Mouse (Mus musculus) intestine, postnatal 0 days (tissue): ENCODE measurements around the gene Syngap1. TPM values are rescaled to one million over a fixed set of nuclear protein-coding genes. Genes with fewer than 3 reads are reported as not detected.
"Not testable (repeated sequence)": the region's sequence is repeated elsewhere in the genome, so short reads cannot be mapped to it uniquely, and the experiment has no call there.

Experiments used
- ATAC-seq: fragments of 200-750 bp; cut with Nextera tagmentation; 2 replicates; pipeline ENCODE4 v1.8.0; 2017; ENCODE audit warnings: mild to moderate bottlenecking, moderate TSS enrichment, moderate library complexity
- H3K27ac ChIP-seq: fragments of 300-500 bp; sonication (generic); 2 replicates; pipeline ENCODE4 v1.5.1; 2014; ENCODE audit warnings: mild to moderate bottlenecking, low read depth, low read length, moderate library complexity
- H3K27me3 ChIP-seq: fragments of 300-500 bp; sonication (generic); replicated peaks from 2 replicates; pipeline ENCODE4 v1.6.1; 2014; ENCODE audit warnings: low read length, mixed read lengths; ENCODE audit not compliant: control insufficient read depth, insufficient read depth
- H3K36me3 ChIP-seq: fragments of 300-500 bp; sonication (generic); 2 replicates; pipeline ENCODE4 v1.6.1; 2014; ENCODE audit warnings: mild to moderate bottlenecking, moderate library complexity; ENCODE audit not compliant: control insufficient read depth, insufficient read depth
- H3K4me1 ChIP-seq: fragments of 300-500 bp; sonication (generic); replicated peaks from 2 replicates; pipeline ENCODE4 v1.6.1; 2014; ENCODE audit warnings: antibody characterized with exemption, low read length, mixed read lengths; ENCODE audit not compliant: control insufficient read depth, insufficient read depth
- H3K4me2 ChIP-seq: fragments of 300-500 bp; sonication (generic); replicated peaks from 2 replicates; pipeline ENCODE4 v1.6.1; 2014; ENCODE audit warnings: low read depth, mild to moderate bottlenecking, moderate library complexity
- H3K4me3 ChIP-seq: fragments of 300-500 bp; sonication (generic); 2 replicates; pipeline ENCODE4 v1.5.1; 2014; ENCODE audit warnings: low read depth, low read length
- H3K9ac ChIP-seq: fragments of 300-500 bp; sonication (generic); 2 replicates; pipeline ENCODE4 v1.6.1; 2014; ENCODE audit warnings: mild to moderate bottlenecking, low read depth, low read length
- H3K9me3 ChIP-seq: fragments of 300-500 bp; sonication (generic); 2 replicates; pipeline ENCODE4 v1.6.1; 2016; ENCODE audit warnings: mixed run types; ENCODE audit not compliant: control insufficient read depth
- CTCF ChIP-seq: sonication (generic); IDR thresholded peaks from 2 replicates; pipeline ENCODE4 v1.5.1; 2016; ENCODE audit warnings: low read depth, mild to moderate bottlenecking, control low read depth, antibody characterized with exemption, moderate library complexity
- WGBS: fragments of 180-500 bp; shearing (Covaris S2); extraction: QIAGEN DNeasy Blood & Tissue Kit; methylation state at CpG from one replicate; pipeline ENCODE4 v1.1.7; 2014; 5-methylcytosine and 5-hydroxymethylcytosine counted together
- polyA plus RNA-seq: library from polyadenylated mRNA; unstranded; fragments of >200 nt; fragmentation: Nextera tagmentation; extraction: Ambion mirVana; gene quantifications from 2 replicates; pipeline ENCODE4 v1.2.1, GENCODE M21; 2015

Syngap1 gene
- polyA plus RNA-seq, 1 experiment from 2014 or later: 0.35 TPM

- no peaks in the 10 kb centered on the region for H3K4me1 ChIP-seq
- WGBS: 57% methylated on average over 5 of the region's 5 CpGs
- H3K4me2 ChIP-seq: no peak overlapping the region
- no peak overlapping the region for H3K27ac ChIP-seq
- no peaks in the 10 kb centered on the region for H3K27me3 ChIP-seq
- H3K9me3 ChIP-seq: no peaks in the 10 kb centered on the region
- no peak overlapping the region for H3K9ac ChIP-seq
- H3K36me3 ChIP-seq: no peaks in the 10 kb centered on the region
- H3K4me3 ChIP-seq: no peak overlapping the region
- no peak for ATAC-seq
- TF ChIP-seq CTCF: peak; percentile 30
Observed at GRCm38 (mm10) chr17:26904320-26904719, 36.7 kb upstream of the Syngap1 start.

- WGBS: 90% methylated on average over 14 of the region's 15 CpGs
- not testable (repeated sequence) for H3K4me2 ChIP-seq, H3K4me1 ChIP-seq, H3K9ac ChIP-seq, H3K4me3 ChIP-seq, H3K36me3 ChIP-seq, H3K9me3 ChIP-seq, H3K27me3 ChIP-seq, ATAC-seq, H3K27ac ChIP-seq
Observed at GRCm38 (mm10) chr17:26907506-26907905, 33.5 kb upstream of the Syngap1 start.

GRCm38 (mm10) chr17:26915248-26915647 lies 25.8 kb upstream of the Syngap1 start:
- Histone ChIP-seq H3K9me3 (no peaks in the 10 kb centered on the region), H3K27me3 (no peaks in the 10 kb centered on the region), H3K27ac (no peak overlapping the region), H3K4me1 (no peaks in the 10 kb centered on the region), H3K4me3 (no peak overlapping the region), H3K4me2 (no peak overlapping the region), H3K36me3 (no peaks in the 10 kb centered on the region), H3K9ac (no peak overlapping the region)
- WGBS: 33% methylated on average over 1 of the region's 1 CpGs
- TF ChIP-seq CTCF: no peak
- ATAC-seq: no peak

- H3K9me3 ChIP-seq: no peaks in the 10 kb centered on the region
- under 1% methylated on average over 67 of the region's 72 CpGs for WGBS
- no peaks in the 10 kb centered on the region for H3K4me1 ChIP-seq
- no peaks in the 10 kb centered on the region for H3K27me3 ChIP-seq
- peak within 1 kb of the TSS; percentile 71 for H3K4me3 ChIP-seq
- peak; percentile 100 for TF ChIP-seq CTCF
- H3K36me3 ChIP-seq: no peaks in the 10 kb centered on the region
- ATAC-seq: peak; percentile 97
- H3K9ac ChIP-seq: peak within 1 kb of the TSS; percentile 55
- peak within 1 kb of the TSS; percentile 79 for H3K4me2 ChIP-seq
- H3K27ac ChIP-seq: no peak within 1 kb of the TSS
Observed at GRCm38 (mm10) chr17:26916711-26917482, 24.2 kb upstream of the Syngap1 start, which contains the start of gene Kifc5b. Gene Kifc5b (plus strand): TSS chr17:26917091.

GRCm38 (mm10) chr17:26917560-26917959 lies 23.5 kb upstream of the Syngap1 start:
- not testable (repeated sequence) for H3K9me3 ChIP-seq, H3K27me3 ChIP-seq, ATAC-seq, H3K4me1 ChIP-seq, H3K36me3 ChIP-seq, H3K27ac ChIP-seq
- Histone ChIP-seq H3K9ac (peak overlapping the region; percentile 55), H3K4me2 (peak overlapping the region; percentile 79), H3K4me3 (peak overlapping the region; percentile 71)
- under 1% methylated on average over 12 of the region's 12 CpGs for WGBS

- H3K4me3 ChIP-seq: no peak overlapping the region
- no peak overlapping the region for H3K9ac ChIP-seq
- H3K36me3 ChIP-seq: 0 out of 2 replicates have a peak, but pooled peaks cover under 1% of the 10 kb centered on the region
- H3K4me2 ChIP-seq: peak overlapping the region; percentile 40; the same call in 1 of the 2 replicates
- H3K9me3 ChIP-seq: no peaks in the 10 kb centered on the region
- no peaks in the 10 kb centered on the region for H3K27me3 ChIP-seq
- TF ChIP-seq CTCF: no peak
- ATAC-seq: no peak
- 67% methylated on average over 2 of the region's 2 CpGs for WGBS
- H3K4me1 ChIP-seq: no peaks in the 10 kb centered on the region
- no peak overlapping the region for H3K27ac ChIP-seq
Observed at GRCm38 (mm10) chr17:26918343-26918742, 22.7 kb upstream of the Syngap1 start.

GRCm38 (mm10) chr17:26919516-26919915 lies 21.5 kb upstream of the Syngap1 start:
- H3K9ac ChIP-seq, H3K9me3 ChIP-seq, ATAC-seq, H3K4me2 ChIP-seq, H3K27ac ChIP-seq, H3K4me3 ChIP-seq, H3K36me3 ChIP-seq, H3K27me3 ChIP-seq, H3K4me1 ChIP-seq: not testable (repeated sequence)
- 40% methylated on average over 2 of the region's 2 CpGs for WGBS

GRCm38 (mm10) chr17:26922368-26922767 lies 18.7 kb upstream of the Syngap1 start:
- not testable (repeated sequence) for H3K27ac ChIP-seq, H3K9ac ChIP-seq, ATAC-seq, H3K4me3 ChIP-seq, H3K4me2 ChIP-seq, H3K4me1 ChIP-seq, H3K27me3 ChIP-seq, H3K9me3 ChIP-seq
- 91% methylated on average over 5 of the region's 6 CpGs for WGBS
- H3K36me3 ChIP-seq: peaks cover 13% of the 10 kb centered on the region

- ATAC-seq, H3K4me3 ChIP-seq, H3K27me3 ChIP-seq, H3K9me3 ChIP-seq, H3K9ac ChIP-seq, H3K4me1 ChIP-seq, H3K27ac ChIP-seq, H3K4me2 ChIP-seq: not testable (repeated sequence)
- WGBS: 93% methylated on average over 9 of the region's 9 CpGs
- peaks cover 22% of the 10 kb centered on the region for H3K36me3 ChIP-seq
Observed at GRCm38 (mm10) chr17:26925414-26925813, 15.6 kb upstream of the Syngap1 start.
